Mouse (Mus musculus): ENCODE data around the gene F8. TPM values are rescaled to one million over a fixed set of nuclear protein-coding genes. Genes with fewer than 3 reads are reported as not detected.
A peak's percentile ranks its signal among the peaks of the same experiment; 100 is the strongest.

Gene F8
- polyA plus RNA-seq, 1 experiment from 2014 or later, result 0.81 TPM

GRCm38 (mm10) chrX:75381699-75382098 lies 716 bp downstream of the F8 start:
- H3K4me3 ChIP-seq (ENCODE audit: low read depth, low read length), result peak overlapping the region; percentile 52; the same call in 1 of the 2 replicates
- no peaks in the 10 kb centered on the region for H3K9me3 ChIP-seq (ENCODE audit: control insufficient read depth)
- H3K4me2 ChIP-seq (replicated peaks; ENCODE audit: low read depth), result peak overlapping the region; percentile 61
- no peaks in the 10 kb centered on the region for H3K4me1 ChIP-seq (replicated peaks; ENCODE audit: control insufficient read depth, insufficient read depth, low read length)
- H3K36me3 ChIP-seq (ENCODE audit: control insufficient read depth, insufficient read depth), result no peaks in the 10 kb centered on the region
- H3K27me3 ChIP-seq (replicated peaks; ENCODE audit: control insufficient read depth, insufficient read depth, low read length), result no peaks in the 10 kb centered on the region
- 56% methylated on average over 5 of the region's 5 CpGs for WGBS
- no peak for ATAC-seq
- TF ChIP-seq CTCF (IDR thresholded peaks at IDR 0.05; ENCODE audit: low read depth), result no peak
- H3K9ac ChIP-seq (ENCODE audit: low read depth, low read length), result no peak overlapping the region
- no peak overlapping the region for H3K27ac ChIP-seq (ENCODE audit: low read depth, low read length)

DNA sequence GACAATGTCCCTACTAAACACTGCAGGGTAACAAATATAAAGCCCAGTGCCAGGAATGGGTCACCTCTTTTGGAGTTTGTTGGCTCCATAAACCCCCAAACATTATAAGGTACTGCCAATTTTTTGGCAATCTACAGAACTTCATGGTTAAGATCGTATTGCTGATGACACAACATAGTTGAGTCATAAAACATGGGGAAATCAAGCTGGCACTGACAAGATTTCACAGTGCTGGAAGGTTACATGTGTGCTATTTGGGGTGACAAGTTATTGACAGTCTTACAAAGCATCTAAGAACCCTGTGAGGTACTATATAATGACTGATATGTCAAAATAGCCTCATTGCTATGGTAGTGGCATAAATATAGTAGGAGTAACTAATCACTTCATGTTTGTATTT lies 1.2 kb downstream of the F8 start:
- ATAC-seq, result no peak
- H3K27me3 ChIP-seq (replicated peaks; ENCODE audit: control insufficient read depth, insufficient read depth, low read length), result no peaks in the 10 kb centered on the region
- 81% methylated on average over 1 of the region's 1 CpGs for whole genome bisulfite sequencing
- H3K4me1 ChIP-seq (replicated peaks; ENCODE audit: control insufficient read depth, insufficient read depth, low read length), result no peaks in the 10 kb centered on the region
- no peaks in the 10 kb centered on the region for H3K36me3 ChIP-seq (ENCODE audit: control insufficient read depth, insufficient read depth)
- H3K4me2 ChIP-seq (replicated peaks; ENCODE audit: low read depth), result no peak overlapping the region
- no peak overlapping the region for H3K9ac ChIP-seq (ENCODE audit: low read depth, low read length)
- TF ChIP-seq CTCF (IDR thresholded peaks at IDR 0.05; ENCODE audit: low read depth), result no peak
- no peak overlapping the region for H3K4me3 ChIP-seq (ENCODE audit: low read depth, low read length)
- H3K27ac ChIP-seq (ENCODE audit: low read depth, low read length), result no peak overlapping the region
- no peaks in the 10 kb centered on the region for H3K9me3 ChIP-seq (ENCODE audit: control insufficient read depth)

DNA sequence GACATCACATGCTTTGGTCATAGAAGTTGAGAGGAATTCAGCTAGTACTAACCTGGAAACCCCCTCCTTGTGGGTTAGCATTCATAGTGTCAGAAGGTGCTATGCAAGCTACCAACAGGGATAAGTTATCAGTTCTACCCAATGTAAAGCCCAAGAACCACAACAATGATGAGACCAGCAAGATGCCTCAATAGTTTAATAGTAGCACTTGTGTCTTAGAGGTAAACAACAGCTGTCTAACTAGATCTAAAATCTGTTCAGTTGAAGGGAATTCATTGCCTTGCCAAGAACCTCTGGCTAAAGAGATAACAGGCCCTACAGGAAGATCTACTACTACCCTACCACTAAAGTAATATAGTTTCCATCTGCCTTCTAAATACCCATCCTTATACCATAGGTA lies 5.6 kb downstream of the F8 start:
- no peaks in the 10 kb centered on the region for H3K4me1 ChIP-seq (replicated peaks; ENCODE audit: control insufficient read depth, insufficient read depth, low read length)

DNA sequence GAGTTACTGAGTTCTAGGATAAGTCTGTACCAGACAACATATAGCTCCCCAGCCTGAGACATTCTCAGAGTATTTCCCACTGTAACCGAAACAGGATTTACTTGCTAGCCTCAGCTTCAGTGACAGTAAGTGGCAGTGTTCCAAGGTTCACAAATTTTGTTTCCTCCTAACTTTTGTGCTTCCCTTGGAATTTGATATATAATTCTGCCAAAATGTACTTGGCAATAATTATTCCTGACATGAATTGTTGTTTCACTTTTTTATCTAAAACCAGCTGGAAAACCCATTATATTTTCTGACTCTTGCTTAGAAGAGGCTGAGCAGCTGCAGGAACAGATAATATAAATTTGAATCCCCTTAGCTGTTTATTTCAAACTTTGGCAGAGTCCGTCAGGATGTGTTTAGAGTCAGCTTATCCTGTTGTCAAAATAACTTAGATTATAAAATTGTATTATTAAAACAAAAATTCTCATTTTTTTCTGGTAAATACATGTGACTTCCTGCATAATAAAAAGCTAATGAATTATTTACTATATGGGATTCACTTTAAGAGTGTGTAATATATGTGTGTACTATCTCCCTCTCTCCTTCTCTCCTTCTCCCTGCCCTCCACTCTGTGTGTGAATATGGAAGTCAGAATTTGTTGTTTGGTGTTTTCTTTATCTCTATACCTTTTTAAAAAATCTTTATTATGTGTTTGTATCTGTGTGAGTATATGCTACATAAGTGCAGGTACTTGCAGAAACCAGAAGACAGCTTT lies 9.6 kb downstream of the F8 start:
- WGBS, result 66% methylated on average over 2 of the region's 2 CpGs
- no peak for ATAC-seq

More for the DNA sequence above, 5.6 kb downstream of the F8 start:
- Histone ChIP-seq H3K9ac (ENCODE audit: low read depth, low read length) (no peak overlapping the region), H3K36me3 (ENCODE audit: control insufficient read depth, insufficient read depth) (no peaks in the 10 kb centered on the region), H3K27me3 (replicated peaks; ENCODE audit: control insufficient read depth, insufficient read depth, low read length) (no peaks in the 10 kb centered on the region), H3K4me3 (ENCODE audit: low read depth, low read length) (no peak overlapping the region), H3K9me3 (ENCODE audit: control insufficient read depth) (no peaks in the 10 kb centered on the region), H3K4me2 (replicated peaks; ENCODE audit: low read depth) (no peak overlapping the region), H3K27ac (ENCODE audit: low read depth, low read length) (no peak overlapping the region)
- TF ChIP-seq CTCF (IDR thresholded peaks at IDR 0.05; ENCODE audit: low read depth), result no peak
- no peak for ATAC-seq

DNA sequence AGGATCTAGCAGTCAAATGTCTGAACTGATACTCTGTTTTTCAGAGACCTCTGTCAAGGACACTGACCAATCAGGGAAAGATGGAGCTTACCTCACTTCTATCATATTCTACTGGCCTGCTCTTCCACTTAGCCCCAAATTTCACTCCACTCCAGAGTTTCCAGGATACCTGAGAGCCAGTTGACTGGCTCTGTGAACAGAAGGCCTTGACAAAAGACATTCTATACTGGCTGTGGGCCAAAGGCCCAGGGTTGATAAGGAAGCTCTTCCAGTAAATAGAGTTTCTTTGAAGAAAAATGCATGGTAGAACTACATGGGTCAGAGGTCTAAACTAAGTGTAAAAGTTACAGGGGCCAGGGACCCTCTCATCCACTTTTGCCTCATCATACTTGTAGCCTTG lies 12.2 kb downstream of the F8 start:
- Histone ChIP-seq H3K9me3 (ENCODE audit: control insufficient read depth) (no peaks in the 10 kb centered on the region), H3K36me3 (ENCODE audit: control insufficient read depth, insufficient read depth) (no peaks in the 10 kb centered on the region), H3K4me3 (ENCODE audit: low read depth, low read length) (no peak overlapping the region), H3K4me2 (replicated peaks; ENCODE audit: low read depth) (no peak overlapping the region), H3K27me3 (replicated peaks; ENCODE audit: control insufficient read depth, insufficient read depth, low read length) (no peaks in the 10 kb centered on the region), H3K4me1 (replicated peaks; ENCODE audit: control insufficient read depth, insufficient read depth, low read length) (no peaks in the 10 kb centered on the region), H3K9ac (ENCODE audit: low read depth, low read length) (no peak overlapping the region), H3K27ac (ENCODE audit: low read depth, low read length) (no peak overlapping the region)
- no peak for TF ChIP-seq CTCF (IDR thresholded peaks at IDR 0.05; ENCODE audit: low read depth)
- no peak for ATAC-seq

More for the DNA sequence above, 9.6 kb downstream of the F8 start:
- H3K4me3 ChIP-seq (ENCODE audit: low read depth, low read length), result no peak overlapping the region
- no peaks in the 10 kb centered on the region for H3K4me1 ChIP-seq (replicated peaks; ENCODE audit: control insufficient read depth, insufficient read depth, low read length)
- no peak overlapping the region for H3K9ac ChIP-seq (ENCODE audit: low read depth, low read length)
- no peak for TF ChIP-seq CTCF (IDR thresholded peaks at IDR 0.05; ENCODE audit: low read depth)
- no peak overlapping the region for H3K4me2 ChIP-seq (replicated peaks; ENCODE audit: low read depth)
- H3K9me3 ChIP-seq (ENCODE audit: control insufficient read depth), result no peaks in the 10 kb centered on the region
- no peaks in the 10 kb centered on the region for H3K27me3 ChIP-seq (replicated peaks; ENCODE audit: control insufficient read depth, insufficient read depth, low read length)
- no peak overlapping the region for H3K27ac ChIP-seq (ENCODE audit: low read depth, low read length)
- no peaks in the 10 kb centered on the region for H3K36me3 ChIP-seq (ENCODE audit: control insufficient read depth, insufficient read depth)

GRCm38 (mm10) chrX:75323556-75323955 lies 58.9 kb downstream of the F8 start:
- H3K27me3 ChIP-seq (replicated peaks; ENCODE audit: control insufficient read depth, insufficient read depth, low read length), result no peaks in the 10 kb centered on the region
- no peak for ATAC-seq
- H3K4me3 ChIP-seq (ENCODE audit: low read depth, low read length), result no peak overlapping the region
- H3K9me3 ChIP-seq (ENCODE audit: control insufficient read depth), result no peaks in the 10 kb centered on the region
- H3K36me3 ChIP-seq (ENCODE audit: control insufficient read depth, insufficient read depth), result no peaks in the 10 kb centered on the region
- H3K27ac ChIP-seq (ENCODE audit: low read depth, low read length), result no peak overlapping the region
- WGBS, result 89% methylated on average over 4 of the region's 4 CpGs
- no peak overlapping the region for H3K9ac ChIP-seq (ENCODE audit: low read depth, low read length)
- H3K4me1 ChIP-seq (replicated peaks; ENCODE audit: control insufficient read depth, insufficient read depth, low read length), result no peaks in the 10 kb centered on the region
- H3K4me2 ChIP-seq (replicated peaks; ENCODE audit: low read depth), result no peak overlapping the region
- TF ChIP-seq CTCF (IDR thresholded peaks at IDR 0.05; ENCODE audit: low read depth), result no peak

Data from intestine, postnatal 0 days (tissue).